Mouse (Mus musculus) frontal cortex, postnatal 10 days (tissue): ENCODE data around the gene Kcmf1.
"Not testable (repeated sequence)": the region's sequence is repeated elsewhere in the genome, so short reads cannot be mapped to it uniquely, and the experiment has no call there.

Experiments
- DNase-seq, 2 experiments: peaks; one replicate each; pipeline ENCODE4 v3.0.0; 2022; ENCODE audit warnings: low spot score in 2 of 2, mixed read lengths in 1 of 2

The Kcmf1 gene

GRCm38 (mm10) chr6:72899201-72899780, 488 bp downstream of the Kcmf1 start:
- DNase-seq, result peak in 1 of 2 experiments; percentile 67

- peak; percentile 29 to 65 for DNase-seq
Observed at GRCm38 (mm10) chr6:72898244-72899200, 1.3 kb downstream of the Kcmf1 start.

- no peak for DNase-seq
Observed at GRCm38 (mm10) chr6:72895000-72895399, 4.8 kb downstream of the Kcmf1 start.

GRCm38 (mm10) chr6:72891238-72891637, 8.5 kb downstream of the Kcmf1 start:
- DNase-seq, result no peak

GRCm38 (mm10) chr6:72888655-72889054, 11.1 kb downstream of the Kcmf1 start:
- DNase-seq, result no peak

GRCm38 (mm10) chr6:72885268-72885667, 14.5 kb downstream of the Kcmf1 start:
- DNase-seq, result no peak

- no peak for DNase-seq
Observed at GRCm38 (mm10) chr6:72884767-72885166, 15.0 kb downstream of the Kcmf1 start.

GRCm38 (mm10) chr6:72882661-72883458, 16.9 kb downstream of the Kcmf1 start:
- DNase-seq, result no peak

- DNase-seq, result no peak
Observed at GRCm38 (mm10) chr6:72882222-72882621, 17.6 kb downstream of the Kcmf1 start.

- no peak for DNase-seq
Observed at GRCm38 (mm10) chr6:72881619-72881979, 18.2 kb downstream of the Kcmf1 start.

GRCm38 (mm10) chr6:72880913-72881618, 18.7 kb downstream of the Kcmf1 start:
- DNase-seq, result no peak

GRCm38 (mm10) chr6:72876629-72877028, 23.1 kb downstream of the Kcmf1 start:
- DNase-seq, result no peak

GRCm38 (mm10) chr6:72873338-72873737, 26.4 kb downstream of the Kcmf1 start:
- DNase-seq, result peak; percentile 22 to 25

GRCm38 (mm10) chr6:72872276-72872675, 27.5 kb downstream of the Kcmf1 start:
- DNase-seq, result no peak

- DNase-seq, result no peak
Observed at GRCm38 (mm10) chr6:72869601-72870000, 30.2 kb downstream of the Kcmf1 start.

GRCm38 (mm10) chr6:72868688-72869087, 31.1 kb downstream of the Kcmf1 start:
- DNase-seq, result no peak

- no peak for DNase-seq
Observed at GRCm38 (mm10) chr6:72867746-72868145, 32.0 kb downstream of the Kcmf1 start.

GRCm38 (mm10) chr6:72866232-72866631, 33.5 kb downstream of the Kcmf1 start:
- DNase-seq, result no peak

GRCm38 (mm10) chr6:72862686-72863085, 37.1 kb downstream of the Kcmf1 start:
- DNase-seq, result not testable (repeated sequence)

GRCm38 (mm10) chr6:72854256-72854655, 45.5 kb downstream of the Kcmf1 start:
- no peak for DNase-seq

GRCm38 (mm10) chr6:72852180-72852579, 47.6 kb downstream of the Kcmf1 start:
- DNase-seq, result no peak

GRCm38 (mm10) chr6:72851633-72852032, 48.1 kb downstream of the Kcmf1 start:
- no peak for DNase-seq
